Mouse (Mus musculus) kidney, postnatal 0 days (tissue): ENCODE results near the gene Tenm1. TPM values are rescaled to one million over a fixed set of nuclear protein-coding genes. Genes with fewer than 3 reads are reported as not detected.

Experiments
- ATAC-seq: fragments of 200-750 bp; cut with Nextera tagmentation; replicated peaks from 2 replicates; pipeline ENCODE4 v1.8.0; 2017; ENCODE audit warnings: low read depth, moderate number of reproducible peaks, moderate TSS enrichment, moderate library complexity; ENCODE audit not compliant: low FRiP score
- DNase-seq: peaks from one replicate; pipeline ENCODE4 v3.0.0-alpha.2; 2016; ENCODE audit warnings: low spot score
- H3K27ac ChIP-seq: fragments of 300-500 bp; sonication (generic); 2 replicates; pipeline ENCODE4 v1.5.1; 2014; ENCODE audit warnings: mild to moderate bottlenecking
- H3K27me3 ChIP-seq: fragments of 300-500 bp; sonication (generic); 2 replicates; pipeline ENCODE4 v1.6.1; 2014; ENCODE audit warnings: low read length, mixed read lengths; ENCODE audit not compliant: insufficient read depth
- H3K36me3 ChIP-seq: fragments of 300-500 bp; sonication (generic); 2 replicates; pipeline ENCODE4 v1.6.1; 2014; ENCODE audit warnings: low read length, mixed read lengths; ENCODE audit not compliant: insufficient read depth
- H3K4me1 ChIP-seq: fragments of 300-500 bp; sonication (generic); replicated peaks from 2 replicates; pipeline ENCODE4 v1.6.1; 2014; ENCODE audit warnings: antibody characterized with exemption, low read length, mixed read lengths; ENCODE audit not compliant: insufficient read depth
- H3K4me2 ChIP-seq: fragments of 300-500 bp; sonication (generic); 2 replicates; pipeline ENCODE4 v1.6.1; 2014; ENCODE audit warnings: mild to moderate bottlenecking, low read length, moderate library complexity, mixed read lengths
- H3K4me3 ChIP-seq: fragments of 300-500 bp; sonication (generic); replicated peaks from 2 replicates; pipeline ENCODE4 v1.5.1; 2014; ENCODE audit warnings: low read depth, low read length
- H3K9ac ChIP-seq: fragments of 300-500 bp; sonication (generic); 2 replicates; pipeline ENCODE4 v1.6.1; 2014; ENCODE audit warnings: low read depth, low read length
- H3K9me3 ChIP-seq: fragments of 300-500 bp; sonication (generic); replicated peaks from 2 replicates; pipeline ENCODE4 v1.6.1; 2016; ENCODE audit warnings: low read length, inconsistent platforms, mixed read lengths
- CTCF ChIP-seq: IDR thresholded peaks from 2 replicates; pipeline ENCODE4 v1.5.1; 2016; ENCODE audit warnings: antibody characterized with exemption, low read depth, mild to moderate bottlenecking, moderate library complexity
- WGBS: fragments of 180-500 bp; shearing (Covaris S2); extraction: QIAGEN DNeasy Blood & Tissue Kit; methylation state at CpG from one replicate; pipeline ENCODE4 v1.1.7; 2014; 5-methylcytosine and 5-hydroxymethylcytosine counted together
- polyA plus RNA-seq: library from polyadenylated mRNA; unstranded; fragments of >200 nt; fragmentation: Nextera tagmentation; extraction: Ambion mirVana; gene quantifications from 2 replicates; pipeline ENCODE4 v1.2.1, GENCODE M21; 2015

The Tenm1 gene
- polyA plus RNA-seq, 1 experiment from 2014 or later, result 0.37 TPM

GRCm38 (mm10) chrX:42489446-42489845, 939.5 kb downstream of the Tenm1 start, which contains the start of gene Tex13c2:
Tex13c2 (plus strand) TSS chrX:42489691.
- ATAC-seq (no peak), DNase-seq (no peak)
- Histone ChIP-seq H3K36me3 (no peaks in the 10 kb centered on the region), H3K4me3 (no peak within 1 kb of the TSS), H3K27me3 (no peaks in the 10 kb centered on the region), H3K4me1 (no peaks in the 10 kb centered on the region), H3K9ac (no peak within 1 kb of the TSS), H3K9me3 (no peaks in the 10 kb centered on the region), H3K27ac (no peak within 1 kb of the TSS), H3K4me2 (no peak within 1 kb of the TSS)
- TF ChIP-seq CTCF, result no peak
- 90% methylated on average over 16 of the region's 16 CpGs for WGBS

Other genes with a start within 250 kb of the Tenm1 start
- not detected in 2 replicates for gene Tex13c1, start 162.0 kb upstream of the Tenm1 start, polyA plus RNA-seq